Mouse (Mus musculus) CH12F3 (cell line): ENCODE results near the gene B3gnt8.

ENCODE experiments used
- in situ Hi-C: fragments of 300-500 bp; cut with MboI; formaldehyde crosslinking; loops from 2 replicates; pipeline ENCODE4 v1.14.3; 2020; ENCODE audit warnings: low sequenced_read_pairs

The B3gnt8 gene

DNA sequence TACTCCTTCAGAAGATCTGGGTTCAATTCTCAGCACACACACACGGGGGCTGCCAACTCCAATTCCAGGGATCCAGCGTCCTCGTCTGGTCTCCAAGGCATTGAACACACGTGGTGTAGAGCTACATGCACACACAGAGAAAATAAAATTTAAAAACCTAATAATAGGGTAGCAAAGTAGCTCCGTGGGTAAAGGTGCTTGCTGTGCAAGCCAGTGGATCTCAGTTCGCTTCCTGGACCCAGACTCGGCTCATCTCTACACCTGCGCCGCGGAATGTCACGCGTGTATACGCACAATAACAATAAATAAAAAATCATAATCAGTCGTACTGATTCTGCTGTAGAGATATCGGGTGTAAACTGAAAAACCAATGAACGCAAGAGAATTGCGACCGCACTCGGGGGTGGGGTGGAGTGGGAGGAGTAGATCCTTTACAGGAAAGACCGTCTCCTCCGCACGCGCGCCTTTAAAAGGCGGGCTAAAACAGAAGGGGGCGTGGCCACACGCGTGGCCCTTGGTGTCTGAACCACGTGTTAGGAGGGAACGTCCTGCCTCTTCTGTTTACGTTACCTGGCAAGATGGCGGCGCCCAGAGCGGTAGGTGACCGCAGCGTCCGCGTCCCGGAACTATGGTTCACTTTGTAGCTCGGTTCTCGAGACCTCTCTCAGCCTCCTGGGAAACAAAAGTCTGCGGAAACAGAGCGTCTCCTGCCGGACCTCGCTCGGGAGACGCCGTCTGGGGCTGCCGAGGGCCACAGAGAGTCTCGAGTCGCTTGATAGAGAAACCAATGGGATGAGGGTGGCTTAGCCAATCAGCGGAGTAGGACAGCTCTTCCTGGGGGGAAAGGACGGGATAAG, 7.4 kb upstream of the B3gnt8 start, which contains the start of gene Dmac2:
Gene Dmac2, plus strand, starts transcription at position 550 of the 857 bp plus-strand sequence.
- in situ Hi-C loops: no loop called here

DNA sequence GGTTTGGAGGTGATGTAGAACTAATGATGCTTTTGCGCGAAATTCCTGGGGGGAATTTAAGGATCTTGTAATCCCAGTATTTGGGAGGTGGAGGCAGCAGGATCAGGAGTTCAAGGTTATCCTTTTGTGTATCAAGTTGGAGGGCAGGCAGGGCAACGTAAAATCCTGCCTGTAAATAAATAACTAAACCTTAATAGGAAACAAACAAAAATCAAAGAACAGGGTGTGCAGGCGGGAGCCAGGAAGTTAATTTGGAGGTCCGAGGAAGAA, 6.8 kb upstream of the B3gnt8 start:
- in situ Hi-C loops: no loop called here

DNA sequence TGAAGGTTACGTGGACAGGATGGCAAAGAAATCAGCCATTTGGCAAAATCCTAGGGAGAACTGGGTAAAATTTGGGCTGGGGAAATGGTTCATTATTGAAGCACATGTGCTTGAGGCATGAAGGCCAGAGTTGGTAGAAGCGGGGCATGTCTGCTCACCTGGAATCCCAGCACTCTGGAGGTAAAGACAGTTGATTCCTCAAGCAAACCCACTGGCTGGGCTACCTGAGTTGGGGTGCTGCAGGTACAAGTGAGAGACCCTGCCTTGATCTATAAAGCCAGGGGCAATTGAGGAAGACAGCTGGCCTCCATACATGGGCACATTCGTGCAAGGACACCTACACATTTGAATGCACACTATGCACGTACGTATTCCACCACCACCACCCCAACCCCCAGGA, 6.4 kb upstream of the B3gnt8 start:
- in situ Hi-C loops: no loop called here

DNA sequence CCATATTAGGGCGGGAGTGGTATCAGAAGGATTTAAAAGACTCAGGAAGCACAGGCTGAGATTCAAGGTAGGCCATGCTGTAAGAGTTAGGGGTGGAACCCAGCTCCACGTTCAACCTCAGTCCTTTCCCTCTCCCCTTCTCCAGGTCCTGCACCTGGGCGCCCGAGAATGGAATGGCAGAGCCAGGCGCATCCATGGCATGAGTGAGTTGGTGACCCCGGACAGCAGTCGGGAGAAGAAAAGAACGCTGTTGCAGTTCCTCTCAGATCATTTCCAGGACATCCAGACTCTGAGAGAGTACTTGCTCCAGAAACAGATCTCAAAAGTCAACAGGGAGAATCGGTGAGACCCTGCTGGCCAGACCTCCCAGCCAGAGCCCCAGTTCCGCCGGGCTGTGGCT, 5.7 kb upstream of the B3gnt8 start:
- in situ Hi-C loops: no loop called here

DNA sequence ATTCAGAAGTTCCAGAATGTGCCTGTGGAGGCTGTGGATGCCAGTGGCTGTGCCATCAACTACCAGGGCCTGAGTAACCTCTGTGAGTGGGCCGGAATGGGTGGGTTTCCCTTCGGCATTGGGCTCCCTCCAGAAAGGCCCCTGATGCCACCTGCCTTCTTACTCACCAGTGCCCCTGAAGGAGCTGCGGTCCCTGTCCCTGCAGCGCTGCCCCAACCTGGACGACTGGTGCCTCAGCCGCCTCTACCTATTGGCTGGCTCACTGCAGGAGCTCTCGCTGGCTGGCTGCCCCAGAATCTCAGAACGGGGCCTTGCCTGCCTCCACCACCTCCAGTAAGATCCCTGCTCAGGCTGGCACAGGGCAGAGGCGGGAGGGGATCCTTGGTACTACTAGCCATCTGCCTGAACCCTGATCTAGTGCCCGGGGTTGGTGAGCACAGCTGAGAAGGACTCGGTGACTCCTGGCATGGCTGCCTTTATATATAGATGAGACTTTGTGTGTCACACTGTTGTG, 2.5 kb upstream of the B3gnt8 start:
- in situ Hi-C loops: no loop called here

DNA sequence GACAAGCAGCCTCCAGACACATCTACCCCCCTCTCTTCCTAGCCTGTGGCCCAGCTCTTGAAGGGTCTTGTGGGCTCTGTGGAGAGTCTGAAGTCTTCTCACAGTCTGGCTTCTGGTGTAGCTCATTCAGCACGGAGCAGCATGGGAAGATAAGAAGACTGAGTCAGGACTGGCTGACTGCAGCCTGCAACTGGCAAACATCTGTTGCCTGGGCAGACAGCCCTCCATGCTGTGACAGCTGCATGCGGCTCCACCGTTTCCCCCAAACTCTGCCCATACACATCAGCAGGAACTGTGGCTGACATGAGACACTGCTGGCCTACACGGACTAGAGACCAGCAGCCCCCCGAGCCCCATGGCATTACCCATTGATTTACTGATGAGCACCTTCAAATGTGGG, 1.6 kb upstream of the B3gnt8 start:
- in situ Hi-C loops: no loop called here

DNA sequence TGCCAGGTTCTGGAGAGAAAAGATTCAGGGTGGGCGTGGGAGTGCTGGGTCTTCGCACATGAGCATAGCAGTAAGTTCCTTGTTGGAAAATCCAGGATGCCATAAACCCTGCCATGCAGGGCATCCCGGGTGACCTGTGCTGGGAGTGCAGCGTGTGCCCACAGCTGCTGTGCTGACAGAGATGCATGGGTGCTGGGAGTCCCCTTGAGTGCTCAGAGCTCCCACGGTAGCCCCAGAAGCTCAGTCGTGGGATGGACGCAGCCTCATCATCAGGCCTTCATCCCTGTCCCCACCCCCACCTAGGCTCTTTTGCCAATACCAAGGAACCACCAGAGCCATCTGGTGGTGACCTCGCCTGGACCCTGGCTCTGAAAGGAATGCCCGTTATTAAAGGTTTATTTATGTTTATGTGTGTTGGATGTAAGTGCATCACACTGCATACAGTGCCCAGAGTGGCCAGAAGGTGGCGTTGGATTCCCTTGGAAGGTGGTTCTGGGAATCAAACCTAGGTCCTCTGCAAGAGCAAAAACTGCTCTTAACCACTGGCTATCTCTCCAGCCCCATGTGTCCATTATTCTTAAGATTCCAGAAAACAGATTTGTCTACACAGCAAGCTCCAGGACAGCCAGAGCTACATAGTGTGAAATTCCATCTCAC, 732 bp upstream of the B3gnt8 start:
- in situ Hi-C loops: no loop called here

DNA sequence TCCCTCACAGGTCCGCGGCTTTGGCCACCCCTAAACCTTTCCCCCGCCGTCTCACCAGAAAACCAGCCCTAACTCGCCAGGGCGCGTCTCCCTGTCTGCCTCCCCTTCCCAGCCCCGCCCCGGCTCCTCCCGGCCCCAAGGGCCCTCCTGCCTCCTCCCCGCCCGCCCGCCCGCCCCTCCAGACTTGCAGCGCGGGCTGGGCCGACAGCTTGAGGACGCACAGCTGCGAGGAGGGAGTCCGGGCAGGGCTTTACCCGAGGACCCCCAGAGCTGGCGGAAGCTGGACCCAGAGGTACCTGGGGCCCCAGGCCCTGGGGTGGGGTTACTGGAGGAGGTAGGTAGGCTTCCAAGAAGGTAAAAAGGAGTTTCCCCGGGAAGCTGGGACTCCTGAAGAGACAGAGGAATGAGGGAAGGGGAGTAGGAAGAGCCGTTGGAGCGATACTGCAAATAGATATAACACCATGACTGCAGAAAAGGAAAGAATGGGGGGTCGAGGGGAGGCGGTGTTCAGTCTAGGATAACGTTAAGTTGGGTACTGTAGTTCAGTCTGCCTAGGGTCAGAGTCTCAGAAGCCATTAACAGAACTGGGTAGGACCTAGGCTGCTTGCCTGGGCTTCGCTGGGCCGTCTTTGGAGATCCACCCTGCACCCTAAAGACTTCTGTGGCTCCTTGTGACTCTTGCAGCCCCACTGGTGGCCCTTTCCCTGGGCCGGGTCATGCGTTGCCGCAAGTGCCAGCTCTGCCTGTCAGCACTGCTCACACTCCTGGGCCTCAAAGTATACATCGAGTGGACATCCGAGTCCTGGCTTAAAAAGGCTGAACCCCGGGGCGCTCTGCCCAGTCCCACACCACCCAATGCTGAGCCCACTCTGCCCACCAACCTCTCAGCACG, 1.2 kb downstream of the B3gnt8 start:
- in situ Hi-C loops: no loop called here

DNA sequence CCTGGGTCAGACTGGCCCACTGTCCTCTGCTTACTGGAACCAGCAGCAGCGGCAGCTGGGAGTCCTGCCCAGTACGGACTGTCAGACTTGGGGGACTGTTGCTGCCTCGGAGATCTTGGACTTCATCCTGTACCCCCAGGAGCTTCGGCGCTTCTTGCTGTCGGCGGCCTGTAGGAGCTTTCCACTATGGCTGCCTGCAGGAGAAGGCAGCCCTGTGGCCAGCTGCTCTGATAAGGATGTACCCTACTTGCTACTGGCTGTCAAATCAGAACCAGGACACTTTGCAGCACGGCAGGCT, 1.8 kb downstream of the B3gnt8 start:
- in situ Hi-C loops: no loop called here

DNA sequence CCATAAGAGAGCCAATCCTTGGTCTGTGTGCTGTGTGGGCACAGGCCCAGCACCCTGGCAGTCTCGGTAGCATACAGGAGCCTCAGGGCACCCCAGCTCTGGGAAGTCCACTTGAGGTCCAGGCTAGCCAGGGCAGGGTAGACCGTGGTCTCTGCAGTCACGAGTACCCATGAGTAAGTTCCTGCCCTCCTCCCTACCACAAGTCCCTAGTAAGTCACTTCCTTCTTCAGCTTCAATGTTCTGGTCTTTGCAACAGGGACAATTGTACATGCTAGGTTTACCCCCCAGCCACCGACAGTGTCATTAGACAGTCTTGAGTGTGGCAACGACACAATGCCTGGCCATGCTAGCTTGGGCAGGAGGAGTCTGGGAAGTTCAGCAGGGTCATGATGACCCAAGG, 6.2 kb downstream of the B3gnt8 start:
- in situ Hi-C loops: no loop called here

DNA sequence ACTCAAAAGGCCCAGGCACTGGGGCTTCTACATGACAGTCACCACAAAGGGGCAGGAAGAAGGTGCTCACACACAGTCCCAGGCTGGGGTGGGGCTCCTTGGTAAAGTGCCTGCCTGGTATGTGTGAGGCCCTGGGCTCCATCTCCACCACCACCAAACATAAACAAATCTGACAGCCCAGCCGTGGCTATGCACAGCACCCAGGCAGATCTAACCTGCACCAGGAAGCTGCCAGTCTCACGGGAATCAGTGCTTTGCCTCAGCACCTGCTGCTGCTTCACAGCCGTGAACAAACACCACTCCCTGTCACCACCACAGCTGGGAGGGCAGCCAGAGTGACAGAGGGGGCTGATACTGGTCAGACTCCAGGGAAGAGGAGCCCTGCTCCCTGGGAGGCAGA, 9.9 kb downstream of the B3gnt8 start:
- in situ Hi-C loops: no loop called here

DNA sequence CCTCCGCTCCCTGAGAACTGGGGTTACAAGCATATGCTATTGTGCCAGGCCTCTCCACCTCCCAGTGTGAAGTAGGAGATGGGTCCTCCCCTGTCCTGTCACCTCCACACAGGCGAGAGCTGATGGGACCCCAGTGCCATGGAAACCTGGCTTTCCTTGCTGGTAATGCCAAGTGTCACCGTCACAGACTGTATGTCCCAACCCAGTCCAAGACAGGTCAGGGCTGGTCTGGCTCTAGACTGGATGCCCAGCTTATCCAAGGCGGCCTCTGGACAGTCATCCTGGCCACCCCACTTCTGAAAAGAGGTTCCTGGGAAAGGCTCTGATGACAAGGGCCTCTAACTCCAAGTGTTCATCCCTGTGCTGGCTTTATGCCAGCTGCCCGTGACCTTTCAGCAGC, 10.6 kb downstream of the B3gnt8 start:
- in situ Hi-C loops: no loop called here

DNA sequence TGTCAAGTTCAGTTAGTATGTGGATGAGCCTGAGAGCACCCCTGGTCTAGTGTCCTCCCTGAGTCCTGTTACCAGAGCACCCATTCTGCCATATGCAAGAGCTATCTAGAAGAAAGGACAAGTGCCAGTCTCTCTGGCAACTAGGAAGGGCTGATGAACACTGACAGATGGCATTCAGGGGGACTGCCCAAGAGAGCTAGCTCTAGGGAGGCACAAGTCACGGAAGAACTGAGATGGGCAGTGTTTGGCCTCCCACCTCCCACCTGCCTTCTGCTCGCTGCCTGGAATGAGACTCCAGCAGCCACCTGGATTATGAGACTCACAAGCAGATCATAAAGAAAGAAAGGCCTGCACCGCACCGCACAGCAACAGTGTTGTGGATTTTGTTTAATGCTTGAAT, 13.3 kb downstream of the B3gnt8 start:
- in situ Hi-C loops: no loop called here

DNA sequence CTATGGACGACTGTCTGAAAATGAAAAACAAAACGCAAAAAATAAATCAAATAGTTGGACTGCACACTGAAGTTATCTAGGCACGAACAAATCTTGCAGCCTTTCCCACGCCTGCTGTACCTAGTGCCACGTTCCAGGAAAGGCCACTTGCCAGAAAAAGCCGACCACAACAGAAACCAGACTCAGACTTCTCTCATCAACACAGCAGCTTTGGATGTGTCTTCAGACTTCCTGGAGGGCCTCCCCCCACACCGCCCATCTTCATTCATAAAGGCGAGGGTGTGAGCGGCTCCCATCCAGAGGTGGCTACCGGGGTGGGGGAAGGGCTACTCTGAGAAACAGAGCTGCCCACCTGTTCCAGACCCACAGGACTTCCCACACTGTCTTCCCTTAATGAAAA, 17.7 kb downstream of the B3gnt8 start:
- in situ Hi-C loops: no loop called here

DNA sequence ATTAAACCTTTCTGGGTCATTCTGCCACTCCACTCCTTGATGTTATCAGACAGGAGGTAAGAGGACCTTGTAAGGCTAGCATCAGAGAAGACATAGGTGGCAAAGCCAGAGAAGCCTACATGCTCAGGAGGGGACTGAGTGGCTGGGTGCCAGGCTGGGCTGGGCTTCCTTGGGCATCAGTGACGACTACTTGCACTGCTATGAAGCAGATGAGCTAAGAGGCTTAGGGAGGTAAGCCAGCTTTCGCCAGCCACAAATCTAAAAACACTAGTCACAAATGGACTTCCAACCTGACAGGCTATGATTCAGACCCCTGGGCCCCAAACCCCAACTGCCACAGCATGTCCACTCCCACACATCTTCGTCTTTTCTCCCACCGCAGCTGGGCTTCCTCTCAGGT, 18.2 kb downstream of the B3gnt8 start:
- in situ Hi-C loops: no loop called here

DNA sequence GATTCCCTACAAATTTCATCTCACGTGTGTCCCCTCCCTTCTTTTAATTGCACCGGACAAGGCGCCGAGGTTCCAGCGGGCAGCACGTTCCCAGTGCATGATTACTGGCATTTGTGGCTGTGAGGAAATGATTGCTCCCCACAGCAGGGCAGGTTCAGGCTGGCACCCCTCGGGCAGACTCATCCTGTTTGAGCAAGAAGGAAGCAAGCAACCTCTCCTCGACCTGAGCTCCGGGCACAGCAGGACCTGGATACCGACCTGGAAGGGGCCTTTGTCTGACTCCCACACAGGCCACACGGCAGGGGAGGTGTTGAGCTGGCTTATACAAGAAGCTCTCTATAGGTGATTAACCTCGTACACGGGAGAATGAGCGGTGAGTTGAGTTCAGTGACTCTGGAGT, 18.6 kb downstream of the B3gnt8 start:
- in situ Hi-C loops: no loop called here

DNA sequence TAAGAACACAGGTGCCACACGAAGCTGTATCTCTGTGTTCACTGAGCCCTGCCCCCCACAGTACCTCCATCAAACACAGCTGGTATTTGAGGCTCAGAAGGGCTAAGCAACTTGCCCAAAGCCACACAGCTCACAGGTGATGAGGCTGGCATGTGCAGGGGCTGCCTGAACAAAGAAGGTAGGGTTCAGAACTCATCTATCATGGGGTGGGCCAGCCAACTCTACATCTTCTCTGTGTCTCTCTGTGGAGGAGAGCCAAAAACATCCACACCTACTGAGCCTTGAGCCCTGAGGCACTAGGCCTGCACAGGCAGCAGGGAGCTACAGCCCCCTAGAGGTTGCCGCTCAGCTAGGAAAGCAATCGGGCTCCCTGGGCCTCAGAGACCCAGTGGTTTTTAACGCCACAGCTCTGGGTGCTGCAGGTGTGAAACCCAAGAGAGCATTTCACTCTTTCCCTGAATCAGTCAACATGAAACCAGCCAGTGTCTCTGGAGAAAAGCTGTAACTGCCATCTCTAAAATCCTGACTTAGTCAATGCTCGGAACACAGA, 21.2 kb downstream of the B3gnt8 start:
- in situ Hi-C loops: no loop called here

DNA sequence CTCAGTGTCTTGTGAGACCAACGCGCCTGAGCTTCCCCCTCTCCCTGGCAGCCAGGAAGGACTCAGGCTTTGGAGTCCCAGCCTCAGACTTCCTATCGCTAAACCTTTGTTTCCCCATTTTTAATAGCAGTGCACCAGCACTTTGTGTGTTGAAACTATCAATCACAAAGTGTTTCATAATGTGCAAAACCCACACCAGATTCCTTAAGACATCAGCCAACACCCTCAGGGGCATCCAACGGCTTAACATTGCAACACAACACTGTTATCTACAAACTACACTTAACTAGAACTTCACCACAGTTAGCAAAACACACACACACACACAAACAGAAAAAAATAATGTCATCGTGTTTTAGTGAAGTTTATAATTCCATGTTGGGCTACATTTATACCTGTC, 23.4 kb downstream of the B3gnt8 start:
- in situ Hi-C loops: no loop called here

DNA sequence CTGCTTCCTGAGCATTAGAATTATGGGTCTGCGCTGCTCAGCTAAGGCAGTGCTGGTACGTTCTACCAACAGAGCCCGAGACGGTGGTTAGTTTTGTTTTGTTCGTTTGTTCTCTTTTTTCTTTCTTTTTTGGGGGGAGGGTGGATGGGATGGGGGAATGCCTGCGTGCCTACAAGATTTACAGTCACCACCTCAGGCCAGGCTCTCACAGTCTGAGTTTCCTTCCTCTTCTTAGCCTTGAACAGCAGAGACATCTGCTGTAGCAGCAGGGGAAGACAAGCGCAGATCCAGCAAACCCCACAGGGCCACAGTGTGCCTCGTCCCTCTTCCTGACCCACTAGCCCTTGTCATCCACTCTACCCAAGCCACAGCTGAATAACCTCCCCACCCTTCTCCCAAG, 24.8 kb downstream of the B3gnt8 start:
- in situ Hi-C loops: no loop called here

DNA sequence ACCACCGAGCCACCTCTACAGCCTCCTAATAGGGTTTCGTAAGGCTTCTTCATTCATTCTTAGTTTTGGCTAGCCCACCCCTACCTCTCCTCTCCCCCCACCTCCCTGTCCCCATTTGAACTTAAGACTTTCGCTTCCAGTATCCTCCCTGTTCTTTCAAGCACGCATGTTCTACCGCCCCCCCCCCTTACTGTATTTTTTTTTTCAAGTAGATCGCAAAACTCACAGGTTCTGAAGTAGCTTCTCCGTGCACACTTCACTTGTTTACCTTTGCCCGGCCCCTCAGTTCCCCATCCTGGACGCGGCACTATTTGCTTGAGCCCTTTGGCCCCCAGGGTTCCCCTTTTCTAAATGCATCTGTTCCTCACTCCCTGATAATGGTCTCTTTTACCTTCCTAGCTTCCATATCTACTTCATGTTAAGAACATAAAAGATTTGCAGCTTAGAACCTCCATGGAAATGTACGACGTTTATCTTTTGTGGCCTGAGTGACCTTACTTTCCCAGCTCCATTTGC, 25.8 kb downstream of the B3gnt8 start:
- in situ Hi-C loops: no loop called here
